Mouse (Mus musculus) right cerebral cortex, postnatal 10 days (tissue): Measurements from ENCODE around the gene Mif4gd.
A peak's percentile ranks its signal among the peaks of the same experiment; 100 is the strongest.

ENCODE experiments used
- DNase-seq, 2 experiments: peaks; one replicate each; pipeline ENCODE4 v3.0.0; 2021; ENCODE audit warnings: low spot score in 2 of 2

Mif4gd gene

DNA sequence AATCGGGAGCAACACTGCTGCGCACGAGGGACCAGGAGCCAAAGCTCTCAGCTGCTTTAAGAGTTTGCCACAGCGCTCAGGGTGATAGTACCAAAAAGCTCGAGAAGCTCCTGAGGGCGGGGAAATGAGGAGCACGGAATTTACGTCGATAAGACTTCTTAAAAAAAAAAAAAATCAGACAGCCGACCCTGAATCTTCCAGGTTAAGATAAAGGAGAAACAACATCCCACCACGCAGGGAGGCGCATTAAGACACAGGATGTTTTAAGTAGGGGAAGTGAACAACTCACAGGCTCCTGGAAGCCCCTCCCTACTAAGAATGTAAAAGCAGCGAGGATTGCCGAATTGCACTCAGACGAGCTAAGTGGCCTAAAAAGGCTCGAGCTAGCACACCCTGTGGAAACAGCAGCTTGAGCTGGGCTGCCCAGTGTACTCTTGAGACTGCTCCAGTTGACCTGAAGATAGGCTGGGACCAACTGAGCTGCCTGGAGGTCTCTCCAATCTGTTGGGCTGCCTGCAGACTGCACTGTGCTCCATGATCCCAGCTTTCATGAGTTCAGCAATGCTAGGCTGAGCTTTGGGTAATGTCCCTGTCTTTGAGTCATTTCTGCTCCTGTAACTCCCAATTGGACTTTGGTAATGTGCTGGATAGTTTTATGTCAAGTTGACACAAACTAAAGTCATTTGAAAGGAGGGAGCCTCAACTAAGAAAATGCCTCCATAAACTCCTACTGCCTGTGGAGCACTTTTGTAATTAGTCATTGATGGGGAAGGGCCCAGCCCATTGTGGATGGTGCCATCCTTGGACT is 573 bp upstream of the Mif4gd start:
- no peak for DNase-seq

DNA sequence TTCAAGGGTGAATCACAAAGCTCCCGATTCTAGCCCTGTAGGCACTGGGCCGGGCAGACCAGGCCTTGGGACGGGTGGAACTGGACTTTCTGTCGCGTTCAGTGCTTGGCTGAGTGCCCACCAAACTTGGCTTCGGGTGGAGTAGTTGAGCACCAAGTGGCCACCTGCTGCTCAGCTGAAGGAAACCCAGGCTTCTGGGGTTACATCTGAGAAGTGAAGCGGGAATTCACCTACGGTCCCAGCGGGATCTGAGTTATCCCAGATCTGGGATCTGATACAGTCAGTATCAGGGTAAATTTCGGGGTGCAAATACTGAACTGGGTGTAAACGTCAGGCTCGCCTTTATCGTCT is 735 bp downstream of the Mif4gd start:
- peak; percentile 81 to 87 for DNase-seq

DNA sequence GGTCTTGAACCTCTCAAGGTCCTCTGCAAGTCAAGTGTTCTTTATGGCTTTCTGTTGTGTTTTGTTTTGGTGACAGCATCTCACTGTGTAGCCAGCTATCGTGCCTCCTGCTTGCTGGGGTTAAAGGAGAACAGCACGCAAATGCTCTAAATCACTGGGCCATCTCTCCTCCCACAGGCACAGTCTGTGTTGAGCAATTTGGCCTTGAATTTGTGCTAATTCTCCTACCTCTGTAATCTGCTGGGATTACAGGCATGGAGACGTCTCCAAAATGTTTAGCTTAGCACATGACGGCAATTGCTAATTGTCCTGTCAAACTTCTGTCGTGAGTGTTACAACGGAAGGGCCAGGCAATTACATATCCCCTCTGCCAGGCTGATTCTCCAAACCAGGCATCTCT is 1.6 kb downstream of the Mif4gd start:
- no peak for DNase-seq

DNA sequence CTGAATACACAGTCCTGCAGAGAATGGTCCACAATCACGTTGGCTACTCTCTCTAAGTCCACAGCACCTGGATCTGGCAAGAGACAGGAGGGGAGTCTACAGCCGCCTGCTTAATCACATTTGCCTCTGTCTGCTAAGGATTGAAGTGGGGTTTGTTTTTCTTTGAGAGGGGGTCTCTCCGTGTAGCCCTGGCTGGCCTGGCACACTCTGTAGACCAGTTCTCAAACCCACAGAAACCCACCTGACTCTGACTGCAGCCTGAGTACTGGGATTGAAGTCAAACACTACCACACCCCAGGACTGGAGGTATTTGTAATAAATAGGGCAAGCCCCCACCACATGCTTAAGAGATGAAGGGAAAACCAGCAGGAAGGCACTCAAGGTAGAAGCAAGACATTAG is 3.2 kb downstream of the Mif4gd start:
- no peak for DNase-seq

DNA sequence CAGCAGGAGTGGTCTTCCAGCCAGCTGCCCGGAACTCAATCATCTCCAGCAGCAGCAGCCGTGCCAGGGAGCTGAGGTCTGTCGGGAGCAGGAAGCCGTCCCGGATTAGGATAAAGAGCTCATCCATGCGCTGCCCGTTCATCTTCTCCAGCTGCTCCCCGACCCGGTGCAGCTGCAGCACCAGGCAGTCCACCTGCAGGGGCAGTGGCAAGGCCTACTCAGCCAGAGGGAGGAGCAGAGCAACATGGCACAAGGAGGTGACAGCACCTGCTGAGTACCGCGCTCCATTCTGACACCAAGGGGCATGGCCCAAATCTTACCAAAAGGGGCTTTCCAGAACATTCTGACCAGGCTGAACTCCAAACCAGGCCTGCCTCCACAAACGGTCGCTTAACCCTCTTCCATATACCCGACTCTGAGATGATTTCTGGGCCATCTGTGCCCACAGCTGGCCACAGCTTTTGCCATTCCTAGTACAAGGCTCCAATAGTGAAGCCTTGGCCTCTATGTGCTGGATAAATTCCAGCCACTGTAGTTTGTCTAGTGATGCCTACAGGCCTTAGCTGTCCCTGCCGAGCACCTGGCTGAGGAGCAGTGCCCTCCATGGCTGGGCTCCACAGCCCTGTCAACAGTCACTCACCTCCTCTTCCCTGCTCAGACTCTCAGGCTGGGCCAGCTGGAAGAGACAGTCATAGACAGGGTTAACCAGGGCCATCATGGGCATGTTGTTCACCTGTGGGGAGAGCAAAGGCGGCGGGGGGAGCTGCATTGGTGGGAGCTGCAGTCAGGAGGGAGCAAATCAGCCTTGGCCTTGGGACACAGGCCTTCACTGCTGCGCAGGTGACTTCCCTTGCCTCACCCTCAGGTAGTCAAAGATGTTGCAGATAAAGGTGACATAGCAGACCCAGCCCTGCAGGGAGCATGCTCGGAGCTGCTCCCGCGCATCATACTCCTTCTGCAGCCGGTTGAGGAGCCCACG is 4.1 kb downstream of the Mif4gd start:
- peak; percentile 69 to 78 for DNase-seq

DNA sequence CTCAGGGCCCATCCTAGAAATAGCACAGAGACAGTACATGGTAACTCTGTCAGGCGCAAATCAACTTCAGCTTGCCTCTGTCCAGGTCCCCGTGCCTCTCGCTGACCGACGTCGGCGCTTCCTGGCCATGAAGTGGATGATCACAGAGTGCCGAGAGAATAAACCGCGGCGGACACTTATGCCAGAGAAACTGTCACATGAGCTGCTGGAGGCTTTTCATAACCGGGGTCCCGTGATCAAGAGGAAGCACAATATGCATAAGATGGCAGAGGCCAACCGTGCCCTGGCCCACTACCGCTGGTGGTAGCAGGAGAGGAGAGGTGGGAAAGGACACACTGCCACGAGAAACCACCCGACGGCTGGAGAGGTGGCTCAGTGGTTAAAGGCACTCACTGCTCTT is 6.0 kb downstream of the Mif4gd start:
- DNase-seq: no peak

DNA sequence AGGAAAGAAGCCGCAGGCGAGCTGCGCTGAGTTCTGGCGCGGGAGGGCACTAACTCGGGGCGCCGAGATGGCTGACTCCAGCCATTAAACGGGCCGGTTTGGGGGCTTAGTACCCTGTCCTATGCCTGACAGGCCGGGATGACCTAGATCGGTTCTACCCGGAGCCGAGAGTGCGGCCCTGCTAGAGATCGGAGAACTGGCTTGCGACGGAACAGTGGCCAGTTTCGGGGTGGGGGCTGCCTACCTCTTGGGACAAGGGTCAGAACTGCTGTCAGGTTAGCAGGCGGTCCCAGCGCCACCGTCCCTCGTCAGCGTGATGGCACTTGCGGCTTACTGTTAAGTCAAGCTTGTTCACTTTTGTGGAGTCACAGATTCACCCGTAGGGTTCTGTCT is 8.5 kb downstream of the Mif4gd start:
- DNase-seq: peak; percentile 52 to 55

DNA sequence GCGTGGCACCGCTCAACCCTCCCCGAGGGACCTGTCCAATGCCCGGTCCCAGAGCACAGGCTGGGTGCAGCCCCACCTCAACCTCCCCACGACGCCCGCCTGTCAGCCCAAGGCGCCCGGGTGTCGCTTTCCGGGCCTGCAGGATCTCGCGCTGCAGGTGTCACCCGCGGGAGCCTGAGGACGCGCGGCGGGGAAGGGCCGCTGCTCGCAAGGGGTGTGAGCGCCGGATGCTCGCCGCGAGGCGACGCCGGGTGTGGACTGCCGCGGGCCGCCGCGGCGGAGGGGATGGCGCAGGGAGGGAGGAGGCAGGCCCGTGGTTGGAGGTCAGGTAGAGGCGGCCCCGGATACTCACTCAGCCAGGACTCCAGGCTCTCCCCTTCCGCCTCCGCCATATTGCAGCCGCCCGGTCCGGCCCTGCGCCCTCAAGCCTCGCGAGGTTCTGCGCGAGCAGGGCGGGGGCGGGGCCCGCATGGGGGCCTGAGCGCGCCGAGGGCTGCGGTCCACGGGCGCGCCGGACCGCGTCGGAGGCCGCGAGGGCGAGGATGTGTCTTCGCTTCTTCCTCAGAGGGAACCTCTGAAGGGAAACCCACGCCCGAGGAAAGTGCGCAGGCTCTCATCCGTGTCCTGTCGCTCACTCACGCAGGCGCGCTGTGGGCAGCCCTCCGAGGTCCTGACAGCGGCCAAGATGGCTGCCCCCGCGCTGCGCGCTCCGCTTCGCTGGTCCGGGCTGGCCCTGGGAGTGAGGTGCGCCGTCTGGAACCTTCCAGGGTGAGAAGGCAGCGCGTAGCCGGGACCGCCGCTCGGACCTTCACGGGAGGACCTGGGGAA is 9.1 kb downstream of the Mif4gd start, which contains the start of the genes Mrps7 and Gga3:
Mrps7 (plus strand) TSS at position 450 of the 828 bp plus-strand sequence.
Gga3 (minus strand) TSS at position 576 of the 828 bp plus-strand sequence.
- peak; percentile 92 for DNase-seq

DNA sequence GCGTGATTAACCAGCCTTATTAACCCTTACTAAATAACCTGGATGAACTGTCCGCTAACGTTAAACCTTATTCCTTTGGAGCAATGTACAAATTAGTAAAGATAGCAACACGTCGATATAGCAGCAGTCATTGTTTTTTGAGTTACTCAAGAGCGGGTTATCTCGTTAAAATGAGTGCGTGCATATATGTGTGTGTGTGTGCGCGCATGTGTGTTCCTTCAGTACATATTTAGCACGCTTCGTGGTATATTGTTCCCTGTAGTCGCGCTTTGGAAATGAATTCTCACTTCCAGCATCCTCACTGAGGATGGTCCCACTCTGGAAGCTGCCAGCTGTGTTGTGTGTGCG is 9.7 kb downstream of the Mif4gd start:
- no peak for DNase-seq

DNA sequence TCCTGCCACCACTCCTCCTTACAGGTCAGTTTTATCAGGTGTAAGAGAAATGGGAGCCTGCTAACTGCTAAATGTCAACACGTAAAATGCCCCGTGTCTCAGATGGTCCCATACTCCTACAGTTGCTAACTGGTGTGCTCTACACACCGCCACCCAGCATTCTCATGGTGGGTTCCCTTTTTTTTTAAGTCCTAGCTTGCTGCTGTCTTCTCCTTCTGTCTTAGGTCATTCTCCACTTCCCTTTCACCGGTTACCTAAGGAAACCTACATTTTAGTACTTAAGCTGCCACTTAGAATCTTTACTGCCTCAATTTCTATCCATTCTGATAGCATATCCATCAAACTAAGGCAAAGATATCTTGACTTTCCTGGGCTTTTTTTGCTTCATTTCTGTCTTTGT is 11.6 kb downstream of the Mif4gd start:
- no peak for DNase-seq

DNA sequence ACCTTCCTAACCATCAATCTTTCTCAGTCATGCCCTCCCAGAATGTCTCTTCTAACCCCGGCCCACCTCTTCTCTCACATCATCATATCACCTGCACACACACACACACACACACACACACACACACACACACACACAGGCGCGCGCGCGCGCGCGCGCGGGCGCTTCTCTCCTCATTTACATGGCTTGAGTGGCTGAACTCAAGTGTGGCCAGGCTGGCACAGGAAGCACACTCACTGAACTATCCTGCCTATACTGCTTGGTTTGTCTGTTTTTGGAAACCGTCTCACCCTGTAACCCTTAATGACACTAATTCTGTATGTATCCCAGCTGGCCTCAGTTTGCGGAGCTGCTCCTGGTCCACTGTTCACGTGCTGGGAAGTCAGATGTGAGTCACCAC is 12.0 kb downstream of the Mif4gd start:
- no peak for DNase-seq

DNA sequence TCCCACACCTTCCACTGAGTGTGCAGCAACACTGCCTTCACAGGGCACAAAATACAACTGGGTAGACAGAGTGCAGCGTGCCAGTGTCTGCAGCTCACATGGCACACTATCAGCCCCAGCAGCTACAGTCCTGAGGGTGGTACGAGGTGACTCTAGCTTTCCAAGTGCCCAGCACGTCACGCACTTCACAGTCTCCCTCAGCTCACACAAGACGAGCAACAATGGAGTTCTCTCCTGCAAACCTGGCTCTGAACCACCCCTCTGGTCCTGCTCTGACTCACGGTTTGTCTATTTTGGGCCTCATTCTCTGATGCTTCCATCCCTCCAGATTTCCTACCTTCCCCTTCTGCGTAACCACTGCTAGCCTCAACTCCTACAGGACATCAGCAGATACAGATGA is 13.0 kb downstream of the Mif4gd start:
- DNase-seq: no peak

DNA sequence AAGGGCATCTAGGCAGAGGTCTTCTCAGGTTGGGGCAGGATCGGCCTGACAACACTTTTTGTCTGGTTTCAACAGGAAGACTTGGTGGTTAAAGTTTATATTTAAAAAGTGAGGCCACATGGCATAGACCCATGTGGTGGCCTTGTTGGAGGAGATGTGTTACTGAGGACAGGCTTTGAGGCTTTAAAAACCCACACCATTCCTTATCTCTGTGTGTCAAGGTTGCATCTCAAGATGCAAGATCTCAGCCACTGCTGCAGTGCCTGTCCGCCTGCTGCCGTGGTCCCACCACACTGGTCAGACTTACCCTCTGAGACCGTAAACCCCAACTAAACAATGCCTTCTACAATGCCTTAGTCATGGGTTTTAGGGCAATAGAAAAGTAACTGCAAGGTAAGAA is 14.5 kb downstream of the Mif4gd start:
- DNase-seq: no peak

DNA sequence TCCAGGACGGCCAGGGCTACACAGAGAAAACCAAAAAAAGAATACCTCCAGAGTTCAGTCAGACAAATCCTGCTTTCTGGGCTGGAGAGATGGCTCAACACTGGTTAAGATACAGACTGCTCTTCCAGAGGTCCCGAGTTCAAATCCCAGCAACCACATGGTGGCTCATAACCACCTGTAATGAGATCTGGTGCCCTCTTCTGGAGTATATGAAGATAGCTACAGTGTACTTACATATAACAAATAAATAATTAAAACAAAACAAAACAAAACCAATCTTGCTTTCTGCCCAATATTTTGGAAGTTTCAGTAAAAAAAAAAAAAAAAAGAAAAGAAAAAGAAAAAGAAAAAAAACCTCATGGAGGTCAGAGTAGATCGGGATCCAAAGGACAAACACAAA is 17.6 kb downstream of the Mif4gd start:
- no peak for DNase-seq

DNA sequence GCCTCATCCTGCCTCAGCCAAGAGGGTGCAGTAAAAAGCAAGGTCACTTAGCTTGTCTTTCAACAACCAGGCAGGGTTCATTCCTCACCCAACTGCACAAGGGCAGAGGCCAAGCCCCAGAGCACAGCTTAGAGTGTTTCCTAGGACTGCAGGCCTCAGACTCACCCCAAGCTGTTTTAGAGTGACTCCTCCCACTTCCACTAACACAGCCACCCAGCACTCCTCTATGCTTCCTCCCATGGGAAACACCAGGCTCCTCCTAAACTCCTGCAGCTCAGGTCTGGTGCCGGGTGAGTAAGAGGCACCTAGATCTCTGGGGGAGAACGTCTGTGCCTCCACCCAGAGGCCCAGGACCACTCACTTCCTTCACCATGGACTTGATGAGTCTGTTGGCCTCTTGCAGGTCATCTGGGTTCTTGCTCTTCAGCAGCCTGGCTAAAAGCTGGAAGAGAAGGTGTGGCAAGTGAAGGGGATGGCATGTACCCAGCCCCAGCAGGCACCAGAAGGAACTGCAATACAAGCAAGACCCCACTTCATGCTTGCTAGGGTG is 22.2 kb downstream of the Mif4gd start:
- no peak for DNase-seq

DNA sequence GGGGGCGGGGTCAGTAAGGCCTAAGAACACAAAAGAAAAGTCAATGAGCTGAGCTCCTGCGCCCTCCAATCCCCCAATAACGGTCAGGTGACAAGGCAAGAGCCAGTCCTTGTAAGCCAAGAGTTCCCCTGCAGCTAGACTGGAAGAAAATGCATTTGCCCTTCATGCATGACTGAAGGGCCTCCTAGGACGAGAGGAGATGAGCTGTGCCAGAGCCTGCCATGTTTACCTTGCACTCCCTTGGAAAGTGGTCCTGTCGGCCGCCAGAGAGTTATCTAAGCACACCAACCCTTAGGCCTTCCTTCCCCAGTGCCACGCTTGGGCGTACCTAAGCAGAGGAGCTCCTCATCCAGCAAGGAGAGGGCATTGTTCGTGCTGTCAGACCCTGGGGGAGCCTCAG is 24.8 kb downstream of the Mif4gd start:
- DNase-seq: no peak

DNA sequence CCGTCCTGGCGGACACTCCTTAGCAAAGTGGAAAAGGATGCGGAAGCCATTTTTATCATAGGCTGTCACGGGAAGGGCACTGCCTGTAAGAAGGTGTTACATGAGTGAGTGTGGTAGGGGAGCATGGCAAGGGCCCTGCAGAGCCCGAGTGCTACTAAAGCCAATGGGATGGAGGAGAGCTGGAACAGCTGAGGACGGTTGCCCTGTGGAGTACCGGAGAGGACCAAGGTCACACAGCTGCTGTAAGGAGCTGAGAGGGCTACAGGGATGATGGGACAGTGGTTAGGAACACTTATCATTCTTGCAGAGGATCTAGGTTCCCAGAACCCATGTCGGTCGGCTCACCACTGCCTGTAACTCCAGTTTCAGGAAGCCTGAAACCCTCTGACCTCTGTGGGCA is 26.4 kb downstream of the Mif4gd start:
- no peak for DNase-seq

DNA sequence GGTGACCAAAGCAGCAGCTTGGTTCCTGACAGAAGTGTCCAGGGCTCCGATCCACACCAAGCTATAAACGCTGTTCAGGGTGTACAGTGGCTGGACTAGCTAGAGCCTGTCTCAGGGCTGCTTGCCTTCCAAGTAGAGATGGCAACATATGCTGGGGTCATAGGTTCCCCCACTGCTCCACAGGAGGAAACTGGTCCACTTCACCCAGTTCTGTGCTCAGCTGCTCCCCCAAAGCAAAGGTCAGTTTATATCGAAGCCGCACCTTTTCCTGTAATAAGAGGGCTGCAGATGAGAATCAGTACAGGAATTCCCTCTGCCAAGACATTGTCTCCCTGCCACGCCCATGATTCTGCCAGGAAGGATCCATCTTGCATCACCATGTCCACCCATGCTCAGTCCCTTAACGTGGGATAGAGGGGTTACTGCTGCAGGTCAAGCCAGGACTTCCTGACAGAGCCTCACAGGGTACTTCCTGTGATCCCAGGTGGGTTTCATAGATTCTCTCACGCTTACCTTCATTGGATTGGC is 27.1 kb downstream of the Mif4gd start:
- peak in 1 of 2 experiments; percentile 26 for DNase-seq

DNA sequence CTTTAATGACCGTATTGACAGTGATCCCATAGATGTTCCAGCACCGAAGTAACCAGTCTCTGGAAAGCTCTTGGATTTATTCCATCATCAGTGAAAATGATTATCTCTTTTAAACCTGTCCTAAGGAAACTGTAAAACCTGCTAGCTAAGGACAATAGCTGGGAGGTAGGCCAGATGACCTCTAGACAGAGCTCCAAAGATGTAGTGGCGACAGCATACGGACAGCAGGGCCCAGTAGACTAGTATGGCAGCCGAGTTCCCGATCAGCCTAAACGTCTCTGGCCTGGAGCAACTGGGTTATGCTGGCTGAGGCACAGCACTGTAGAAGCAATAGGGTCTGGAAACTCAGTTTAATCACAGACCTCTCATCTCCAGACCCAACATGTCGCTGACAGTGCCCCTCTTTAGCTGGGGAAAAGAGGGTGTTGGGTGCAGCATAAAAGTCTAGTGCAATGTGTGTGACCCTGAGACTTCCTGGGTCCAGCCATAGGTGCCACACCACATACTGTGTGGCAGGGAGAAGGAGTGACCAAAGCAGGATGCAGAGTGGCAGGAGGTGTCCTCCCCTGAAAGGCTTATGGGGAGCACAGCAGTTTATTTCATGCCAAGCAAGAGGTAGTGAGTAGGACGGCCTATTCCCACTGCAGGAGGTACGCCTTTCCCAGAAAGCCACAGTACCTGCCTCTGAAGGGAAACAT is 28.2 kb downstream of the Mif4gd start:
- no peak for DNase-seq

DNA sequence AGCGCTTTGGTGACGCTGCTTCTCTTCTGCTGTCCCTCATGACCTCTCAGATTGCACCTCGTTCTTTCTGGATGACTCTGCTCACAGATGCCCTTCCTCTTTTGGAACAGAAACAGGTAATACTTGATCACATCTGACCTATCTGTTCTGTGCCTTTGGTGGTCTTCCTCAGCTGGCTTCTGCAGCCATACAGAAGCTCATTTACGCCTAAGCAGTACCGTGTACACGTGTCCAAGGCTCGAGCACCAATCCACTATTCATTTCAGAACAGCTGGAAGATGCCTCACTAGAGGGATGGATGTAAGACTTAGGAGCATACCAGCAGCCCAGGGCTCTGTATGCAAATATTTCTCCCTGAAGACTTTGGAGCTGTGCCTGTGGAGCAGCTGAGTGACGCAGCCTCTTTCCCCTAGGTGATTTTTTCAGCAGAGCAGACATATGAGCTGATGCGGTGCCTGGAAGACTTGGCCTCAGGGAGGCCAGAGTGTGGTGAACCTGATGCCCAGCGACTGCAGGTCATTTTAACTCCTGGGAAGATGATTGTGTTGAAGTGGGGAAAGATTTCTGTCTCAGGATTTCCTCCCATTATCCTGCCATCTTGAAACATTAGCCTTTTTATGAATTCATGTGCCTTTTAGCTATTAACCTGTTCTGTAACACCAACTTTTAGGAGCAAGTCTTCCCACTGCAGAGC is 29.7 kb downstream of the Mif4gd start:
- DNase-seq: peak in 1 of 2 experiments; percentile 27
